Mouse (Mus musculus) colon, adult 2 months (tissue): ENCODE measurements around the gene Olfr1232. TPM values are rescaled to one million over a fixed set of nuclear protein-coding genes. Genes with fewer than 3 reads are reported as not detected.

Source experiments
- polyA plus RNA-seq: library from polyadenylated mRNA; depleted of rRNA; stranded (reverse); fragments of >200 nt; gene quantifications from 2 replicates; pipeline ENCODE4 v1.2.3, GENCODE M21; 2012; rRNA removed

Gene Olfr1232
- not detected in 2 replicates for polyA plus RNA-seq

GRCm38 (mm10) chr2:89329575-89329974, at the start of gene Olfr1232:
Gene Olfr1232 (minus strand): TSS chr2:89329675.

GRCm38 (mm10) chr2:89364765-89365164, 35.3 kb upstream of the Olfr1232 start, which contains the start of gene Olfr1234:
Gene Olfr1234 (minus strand): TSS chr2:89364865.

GRCm38 (mm10) chr2:89342298-89342697, 12.8 kb upstream of the Olfr1232 start, which contains the start of gene Olfr1233:
Gene Olfr1233 (minus strand): TSS chr2:89342398.

GRCm38 (mm10) chr2:89306974-89307373, 22.5 kb downstream of the Olfr1232 start, which contains the start of gene Olfr1231:
Gene Olfr1231 (minus strand): TSS chr2:89307074.

GRCm38 (mm10) chr2:89297168-89297567, 32.3 kb downstream of the Olfr1232 start, which contains the start of gene Olfr1230:
Gene Olfr1230 (minus strand): TSS chr2:89297268.

GRCm38 (mm10) chr2:89287914-89288313, 41.6 kb downstream of the Olfr1232 start, which contains the start of gene Olfr1229:
Gene Olfr1229 (minus strand): TSS chr2:89288014.

Other genes starting within 250 kb of the Olfr1232 start
- gene Olfr1219, start 246.2 kb downstream of the Olfr1232 start, polyA plus RNA-seq = not detected in 2 replicates
- gene Olfr1220, start 222.8 kb downstream of the Olfr1232 start, polyA plus RNA-seq = not detected in 2 replicates
- gene Olfr1221, start 212.4 kb downstream of the Olfr1232 start, polyA plus RNA-seq = not detected in 2 replicates
- gene Olfr1222, start 196.6 kb downstream of the Olfr1232 start, polyA plus RNA-seq = not detected in 2 replicates
- not detected in 2 replicates for gene Olfr1223, start 178.1 kb downstream of the Olfr1232 start, polyA plus RNA-seq
- gene Olfr1224-ps1, start 165.6 kb downstream of the Olfr1232 start, polyA plus RNA-seq = not detected in 2 replicates
- gene Olfr1225, start 155.0 kb downstream of the Olfr1232 start, polyA plus RNA-seq = not detected in 2 replicates
- gene Olfr1226, start 129.6 kb downstream of the Olfr1232 start, polyA plus RNA-seq = not detected in 2 replicates
- gene Olfr1228, start 75.6 kb downstream of the Olfr1232 start, polyA plus RNA-seq = not detected in 2 replicates
- not detected in 2 replicates for gene Olfr1229, start 41.7 kb downstream of the Olfr1232 start, polyA plus RNA-seq
- not detected in 2 replicates for gene Olfr1230, start 32.4 kb downstream of the Olfr1232 start, polyA plus RNA-seq
- not detected in 2 replicates for gene Olfr1231, start 22.6 kb downstream of the Olfr1232 start, polyA plus RNA-seq
- not detected in 2 replicates for gene Olfr1233, start 12.7 kb upstream of the Olfr1232 start, polyA plus RNA-seq
- gene Olfr1234, start 35.2 kb upstream of the Olfr1232 start, polyA plus RNA-seq = not detected in 2 replicates
- not detected in 2 replicates for gene Olfr1238, start 80.0 kb upstream of the Olfr1232 start, polyA plus RNA-seq
- gene Olfr1239, start 90.7 kb upstream of the Olfr1232 start, polyA plus RNA-seq = not detected in 2 replicates
- gene Olfr1240, start 113.3 kb upstream of the Olfr1232 start, polyA plus RNA-seq = not detected in 2 replicates
- gene Olfr1241, start 157.5 kb upstream of the Olfr1232 start, polyA plus RNA-seq = not detected in 2 replicates
- not detected in 2 replicates for gene Olfr1242, start 168.7 kb upstream of the Olfr1232 start, polyA plus RNA-seq
- not detected in 2 replicates for gene Olfr1243, start 201.8 kb upstream of the Olfr1232 start, polyA plus RNA-seq
- gene Olfr1245, start 248.8 kb upstream of the Olfr1232 start, polyA plus RNA-seq = not detected in 2 replicates